Mouse (Mus musculus): ENCODE results near the gene Glod4.

The Glod4 gene

DNA sequence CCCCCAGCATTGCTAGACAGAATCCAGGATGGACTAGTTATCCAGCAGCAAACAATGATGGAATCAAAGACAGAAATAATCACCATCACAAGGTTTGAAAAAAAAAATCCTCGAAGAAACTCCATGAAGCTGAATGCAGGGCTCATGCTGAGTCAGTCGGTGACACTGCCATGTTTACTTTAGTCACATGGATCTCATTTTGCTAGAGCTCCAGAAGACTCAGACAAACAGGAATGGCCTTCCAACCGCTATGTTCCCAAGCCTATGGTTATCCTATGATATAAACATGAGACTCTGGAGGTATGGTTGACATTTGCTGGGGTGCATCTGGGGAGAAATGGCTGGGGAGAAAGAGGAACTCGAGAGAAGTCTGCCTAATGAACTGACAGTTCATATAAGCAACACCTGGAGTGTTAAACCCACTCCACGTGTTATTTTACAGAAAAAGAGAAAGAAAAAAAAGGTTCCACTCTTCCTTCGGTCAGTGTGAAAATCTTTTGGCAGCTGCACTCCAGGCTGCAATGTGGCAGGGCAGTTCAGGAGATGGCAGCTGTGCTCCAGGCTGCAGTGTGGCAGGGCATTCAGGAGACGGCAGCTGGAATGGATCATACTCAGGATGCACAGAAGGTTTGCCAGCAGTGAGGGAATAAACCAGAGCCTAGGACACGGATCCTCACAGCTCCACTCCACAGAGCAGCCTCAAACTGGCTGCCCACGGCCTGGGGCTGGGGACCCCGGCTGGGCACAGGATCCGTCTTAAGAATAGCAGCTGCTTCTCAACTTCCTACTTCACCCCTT, 169.0 kb downstream of the Glod4 start:
- DNase-seq: peak; percentile 58
